Mouse (Mus musculus): Measurements from ENCODE around the gene Pakap.

- TF ChIP-seq POLR2A (IDR thresholded peaks at IDR 0.05; ENCODE audit: borderline replicate concordance, extremely low read depth, insufficient read depth, insufficient read length, poor library complexity, severe bottlenecking) (no peak), CTCF (IDR thresholded peaks at IDR 0.05; ENCODE audit: borderline replicate concordance, extremely low read depth, insufficient read depth, insufficient read length) (no peak)
Observed at GRCm38 (mm10) chr4:57592751-57593150, 24.8 kb downstream of the Pakap start.
